Mouse (Mus musculus): ENCODE results near the gene Slc26a1.
"Not testable (repeated sequence)": the region's sequence is repeated elsewhere in the genome, so short reads cannot be mapped to it uniquely, and the experiment has no call there.

The Slc26a1 gene

GRCm38 (mm10) chr5:108655891-108656650, 19.3 kb downstream of the Slc26a1 start:
- DNase-seq (ENCODE audit: low spot score): no peak

- DNase-seq (ENCODE audit: low spot score): no peak
These were observed 20.0 kb downstream of the Slc26a1 start for GRCm38 (mm10) chr5:108655381-108655780.

GRCm38 (mm10) chr5:108654444-108654990, 20.9 kb downstream of the Slc26a1 start:
- DNase-seq (ENCODE audit: low spot score): no peak

- DNase-seq (ENCODE audit: low spot score): no peak
These were observed 22.0 kb downstream of the Slc26a1 start for GRCm38 (mm10) chr5:108653341-108653740.

GRCm38 (mm10) chr5:108651823-108652222, 23.5 kb downstream of the Slc26a1 start:
- DNase-seq (ENCODE audit: low spot score): no peak

- DNase-seq (ENCODE audit: low spot score): no peak
These were observed 24.1 kb downstream of the Slc26a1 start for GRCm38 (mm10) chr5:108651136-108651720.

GRCm38 (mm10) chr5:108650341-108650740, 25.0 kb downstream of the Slc26a1 start:
- DNase-seq (ENCODE audit: low spot score): no peak

- DNase-seq (ENCODE audit: low spot score): no peak
These were observed 26.3 kb downstream of the Slc26a1 start for GRCm38 (mm10) chr5:108648937-108649576.

- DNase-seq (ENCODE audit: low spot score): no peak
These were observed 27.4 kb downstream of the Slc26a1 start for GRCm38 (mm10) chr5:108647820-108648465.

- no peak for DNase-seq (ENCODE audit: low spot score)
These were observed 28.1 kb downstream of the Slc26a1 start for GRCm38 (mm10) chr5:108647311-108647710.

GRCm38 (mm10) chr5:108646343-108646660, 29.1 kb downstream of the Slc26a1 start:
- DNase-seq (ENCODE audit: low spot score): no peak

- DNase-seq (ENCODE audit: low spot score): no peak
These were observed 29.6 kb downstream of the Slc26a1 start for GRCm38 (mm10) chr5:108645651-108646342.

GRCm38 (mm10) chr5:108643674-108644073, 31.7 kb downstream of the Slc26a1 start:
- DNase-seq (ENCODE audit: low spot score): peak; percentile 44

GRCm38 (mm10) chr5:108636172-108636571, 39.2 kb downstream of the Slc26a1 start:
- DNase-seq (ENCODE audit: low spot score): no peak

GRCm38 (mm10) chr5:108634088-108634487, 41.3 kb downstream of the Slc26a1 start:
- not testable (repeated sequence) for DNase-seq (ENCODE audit: low spot score)

- DNase-seq (ENCODE audit: low spot score): no peak
These were observed 41.7 kb downstream of the Slc26a1 start for GRCm38 (mm10) chr5:108633676-108634075.

- peak; percentile 94 for DNase-seq (ENCODE audit: low spot score)
These were observed 45.5 kb downstream of the Slc26a1 start, which contains the start of the genes Gak and Tmem175 for GRCm38 (mm10) chr5:108629634-108630483. Gene Gak, minus strand, starts transcription at chr5:108629755. Gene Tmem175, plus strand, starts transcription at chr5:108629770.

GRCm38 (mm10) chr5:108628891-108629633, 46.3 kb downstream of the Slc26a1 start:
- peak; percentile 60 for DNase-seq (ENCODE audit: low spot score)

GRCm38 (mm10) chr5:108626050-108626660, 49.2 kb downstream of the Slc26a1 start:
- no peak for DNase-seq (ENCODE audit: low spot score)

GRCm38 (mm10) chr5:108621870-108622269, 53.5 kb downstream of the Slc26a1 start:
- DNase-seq (ENCODE audit: low spot score): no peak

All from yolk sac, embryonic 10.5 days (tissue).